Mouse (Mus musculus) layer of hippocampus, postnatal 36 days (tissue): ENCODE measurements at regions not wholly inside any gene's neighbourhood (a gene's known extent, or its start where the extent isn't known, plus 50 kb on each side); places are given as distances from the start of the nearest gene placed in this dataset.
"Not testable (repeated sequence)": the region's sequence is repeated elsewhere in the genome, so short reads cannot be mapped to it uniquely, and the experiment has no call there.

Experiments
- DNase-seq, 2 experiments: peaks; one replicate each; pipeline ENCODE4 v3.0.0; 2022

- DNase-seq = no peak
Observed at GRCm38 (mm10) chr3:21739720-21740119, 336.7 kb upstream of the Tbl1xr1 start.

DNA sequence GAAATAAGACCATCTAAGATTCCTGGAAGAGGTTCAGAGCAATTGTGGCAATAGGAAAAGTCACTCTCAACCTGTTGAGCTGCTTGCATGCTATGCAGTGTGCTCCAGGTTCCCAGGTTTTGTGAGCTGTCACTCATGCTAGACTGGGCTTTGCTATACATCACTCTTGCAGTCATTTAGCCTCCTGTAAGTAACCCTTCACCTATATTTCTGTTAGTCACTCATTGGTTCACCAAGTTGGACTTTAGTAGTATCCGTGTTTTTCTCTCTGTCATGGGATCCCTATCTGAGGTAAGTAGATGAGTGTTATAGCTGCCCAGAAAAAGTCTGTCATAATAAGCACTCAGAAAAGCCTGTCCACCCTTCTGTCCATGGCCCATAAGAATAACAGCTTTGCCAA, 332.3 kb upstream of the Tbl1xr1 start:
- no peak for DNase-seq

DNA sequence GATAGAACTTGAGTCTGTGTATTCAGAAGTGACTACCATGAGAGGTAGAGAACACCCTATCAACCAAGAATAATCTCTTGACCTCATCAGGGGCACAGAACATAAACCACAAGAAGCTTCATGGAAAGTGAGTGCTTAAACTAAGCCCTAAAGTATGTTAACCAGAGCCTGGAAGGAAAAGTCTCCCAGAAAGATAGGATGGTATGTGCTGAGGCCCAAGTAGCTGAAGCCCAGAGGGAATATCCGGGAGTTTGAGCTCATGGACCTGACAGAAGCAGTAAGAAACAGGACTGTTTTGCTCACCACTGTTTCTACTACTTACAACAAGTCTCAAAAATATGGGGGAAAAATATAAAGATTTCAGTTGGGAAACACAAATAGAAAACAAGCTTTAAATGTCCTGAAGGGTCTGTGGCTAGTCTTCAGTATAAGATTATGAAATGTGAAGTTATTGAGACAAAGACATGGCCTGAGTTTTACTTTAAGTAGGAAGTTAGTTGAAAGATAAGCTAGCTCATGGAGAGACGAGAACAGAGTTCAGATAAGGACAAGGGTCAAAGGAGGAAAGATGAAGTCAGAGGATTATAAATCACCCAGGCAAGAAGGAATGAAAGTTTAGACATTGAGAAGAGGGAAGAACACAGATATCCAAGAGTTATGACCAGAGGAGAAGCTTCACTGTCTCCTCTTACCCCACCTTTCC, 315.8 kb upstream of the Tbl1xr1 start:
- DNase-seq = no peak

GRCm38 (mm10) chr3:21761219-21761600, 315.2 kb upstream of the Tbl1xr1 start:
- DNase-seq = no peak

DNA sequence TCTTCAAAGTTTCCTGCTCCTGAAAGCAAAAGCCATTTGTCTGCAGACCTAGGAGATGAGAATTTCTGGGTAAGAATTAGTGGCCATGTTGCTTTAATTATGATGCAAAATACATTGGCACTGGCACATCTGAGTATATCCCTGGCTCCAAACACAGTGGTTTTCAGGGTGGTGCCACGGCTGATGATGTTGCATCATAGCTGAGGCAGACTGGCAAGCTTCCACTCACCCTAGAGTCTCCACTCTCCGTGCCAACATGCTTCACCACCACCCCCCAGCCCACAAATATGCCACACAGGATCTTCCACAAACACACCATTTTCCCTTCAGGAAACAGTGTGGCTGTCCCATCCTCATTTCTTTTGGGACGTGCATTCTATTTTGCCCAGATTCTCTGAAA, 314.5 kb upstream of the Tbl1xr1 start:
- no peak for DNase-seq

- DNase-seq = no peak
Observed at GRCm38 (mm10) chr3:21768081-21768480, 308.4 kb upstream of the Tbl1xr1 start.

DNA sequence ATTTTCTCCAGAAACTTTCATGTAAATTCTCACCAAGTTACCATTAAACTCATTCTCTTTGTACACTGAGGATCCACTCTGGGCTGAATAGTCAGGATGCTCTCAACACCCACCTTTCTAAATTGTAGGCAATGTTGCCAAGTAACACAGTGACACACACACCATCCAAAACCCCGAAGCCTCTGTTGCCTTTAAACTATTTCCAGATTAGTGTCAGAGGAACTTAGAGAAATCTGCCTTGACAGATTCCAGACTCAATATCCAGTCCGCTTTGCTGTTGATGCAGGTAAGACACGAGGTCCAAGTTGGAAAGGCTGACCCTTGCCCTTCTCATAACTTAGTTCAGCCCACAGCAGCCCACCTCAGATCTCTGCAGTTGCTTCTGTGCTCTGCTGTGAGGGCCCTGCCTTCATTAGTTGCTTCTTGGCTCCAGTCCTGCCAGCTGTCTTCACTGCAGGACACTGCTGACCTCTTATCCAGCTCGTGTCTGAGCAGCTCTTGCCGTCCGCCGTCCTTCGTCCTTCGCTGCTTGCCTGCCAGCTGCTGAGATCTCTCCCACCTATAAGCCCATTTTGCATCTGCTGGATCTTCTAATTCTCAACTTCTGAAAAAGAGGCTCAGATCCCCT, 306.4 kb upstream of the Tbl1xr1 start:
- no peak for DNase-seq

- DNase-seq = no peak
Observed at GRCm38 (mm10) chr3:21771752-21772298, 304.6 kb upstream of the Tbl1xr1 start.

DNA sequence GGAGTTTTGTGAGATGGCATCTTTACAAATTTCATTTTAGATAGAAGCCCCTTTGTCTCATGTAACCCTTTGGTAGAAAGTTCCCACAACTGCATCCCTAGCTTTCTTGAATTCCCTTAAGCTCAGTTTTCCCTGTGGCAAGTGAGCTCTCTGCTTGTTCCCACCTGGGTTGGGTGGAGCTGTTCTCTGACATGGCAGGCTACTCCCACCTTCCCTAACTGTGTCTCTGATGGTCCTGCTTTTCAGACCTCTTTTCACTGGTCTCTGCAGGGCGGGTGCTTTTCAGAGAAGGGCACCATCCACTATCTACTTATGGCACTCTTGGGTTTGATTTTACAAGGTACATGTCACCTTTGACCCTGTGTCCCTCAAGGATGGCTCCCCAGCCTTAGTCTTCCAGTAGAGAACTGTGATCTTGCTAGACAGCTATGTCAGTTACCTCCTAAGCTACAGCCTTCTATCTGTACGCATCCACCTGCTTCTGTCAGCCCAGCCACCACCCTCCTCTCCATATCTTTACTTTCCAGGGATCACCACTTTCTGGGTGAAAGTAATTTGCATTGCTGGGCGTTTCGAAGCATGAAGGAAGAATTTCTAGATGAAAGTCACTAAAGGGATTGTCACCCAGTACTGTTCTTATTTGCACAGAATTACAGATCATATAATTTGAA, 302.1 kb upstream of the Tbl1xr1 start:
- DNase-seq = no peak

GRCm38 (mm10) chr3:21778789-21779188, 297.7 kb upstream of the Tbl1xr1 start:
- no peak for DNase-seq

DNA sequence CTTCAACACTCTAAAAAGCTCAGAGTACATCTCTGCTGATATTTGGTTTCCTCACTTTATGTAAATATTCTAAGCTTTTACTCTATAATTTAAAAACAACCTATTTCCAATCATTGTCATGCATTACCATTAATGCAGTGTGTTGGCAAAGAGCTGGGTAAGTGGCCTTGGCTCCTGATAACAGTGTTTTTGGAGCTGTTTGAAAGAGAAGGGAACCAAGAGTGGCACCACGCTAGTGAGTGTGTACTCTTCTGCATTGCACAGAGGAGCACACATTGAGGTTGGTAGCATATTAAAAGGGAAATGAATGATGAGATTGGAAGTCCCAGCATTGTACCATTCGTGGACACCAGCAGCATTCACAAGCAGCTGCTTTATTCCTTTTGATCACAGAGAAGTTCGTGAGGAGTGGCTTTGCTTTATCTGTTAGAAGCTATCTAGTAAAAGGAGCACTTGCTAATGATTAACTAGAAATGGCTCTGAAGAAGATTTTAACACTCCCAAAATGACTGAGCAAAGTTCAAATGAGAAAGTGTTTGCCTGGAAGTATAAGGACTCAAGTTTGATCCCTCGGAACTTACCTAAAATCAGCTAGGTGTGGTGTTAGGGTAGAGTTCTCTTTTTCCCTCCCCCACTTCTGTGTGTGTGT, 284.3 kb upstream of the Tbl1xr1 start:
- no peak for DNase-seq

GRCm38 (mm10) chr3:21798139-21798538, 278.3 kb upstream of the Tbl1xr1 start:
- no peak for DNase-seq

- DNase-seq = not testable (repeated sequence)
Observed at GRCm38 (mm10) chr3:21803886-21804285, 272.6 kb upstream of the Tbl1xr1 start.

GRCm38 (mm10) chr3:21806494-21807157, 269.8 kb upstream of the Tbl1xr1 start:
- DNase-seq = no peak

DNA sequence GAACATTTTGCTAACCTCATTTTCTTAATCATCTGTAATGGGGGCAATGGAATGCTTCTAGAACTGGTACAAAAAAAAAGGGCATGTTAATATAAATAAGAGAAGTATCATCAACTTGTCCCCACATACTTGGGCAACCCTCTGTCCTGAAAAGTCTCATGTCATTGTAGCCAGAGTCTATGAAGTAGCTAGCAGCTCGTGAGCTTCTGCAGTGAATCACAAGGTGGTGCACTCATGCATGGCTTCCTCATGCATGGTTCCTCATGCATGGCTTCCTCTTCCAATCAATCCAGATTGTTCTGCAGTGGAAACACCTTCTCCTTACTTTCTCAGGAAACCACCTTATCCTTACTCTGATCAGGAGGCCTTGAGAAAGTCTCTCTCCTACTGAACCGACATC, 267.9 kb upstream of the Tbl1xr1 start:
- no peak for DNase-seq

GRCm38 (mm10) chr3:21809769-21810470, 266.5 kb upstream of the Tbl1xr1 start:
- DNase-seq = no peak

- no peak for DNase-seq
Observed at GRCm38 (mm10) chr3:21813401-21813800, 263.1 kb upstream of the Tbl1xr1 start.

DNA sequence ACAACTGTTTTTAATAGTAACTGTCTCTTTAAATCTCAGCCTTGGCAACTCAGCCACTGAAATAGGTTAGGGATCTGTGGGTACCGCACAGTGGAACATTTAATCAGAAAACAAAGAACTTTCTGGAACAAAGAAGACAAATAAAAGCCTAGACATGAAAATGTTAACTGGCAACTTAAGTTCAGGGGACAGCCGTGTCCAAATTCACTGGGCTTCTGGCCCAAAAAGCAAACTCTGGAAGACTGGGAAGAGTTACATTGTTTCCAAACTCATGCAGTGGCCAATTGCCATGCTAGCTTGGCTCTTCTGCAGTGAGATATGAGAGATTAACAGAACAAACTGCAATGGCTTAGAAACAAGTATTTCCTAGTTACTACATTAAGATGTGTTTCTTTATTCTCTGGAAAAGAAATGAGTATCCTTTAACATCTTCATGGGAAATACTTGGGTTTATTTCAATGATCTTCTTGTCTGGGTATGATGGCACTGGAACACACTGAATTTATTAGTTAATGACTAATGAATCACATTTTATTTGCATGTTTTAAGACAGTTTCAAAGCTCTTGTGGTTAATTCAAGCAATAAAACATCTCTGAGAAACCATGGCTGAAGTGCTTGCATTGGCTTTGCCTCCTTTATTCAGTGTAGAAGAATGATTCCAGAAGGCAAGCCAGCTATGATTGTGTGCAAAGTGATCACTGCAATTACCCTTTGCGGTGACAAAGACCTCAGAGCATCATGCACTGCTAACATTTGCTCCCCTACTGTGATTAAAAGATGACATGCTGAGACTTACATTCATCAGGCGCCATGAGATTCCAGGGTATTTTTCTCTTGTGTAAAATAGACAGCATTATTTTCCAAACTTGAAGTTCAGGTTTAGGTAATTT, 259.2 kb upstream of the Tbl1xr1 start:
- peak; percentile 13 to 29 for DNase-seq

DNA sequence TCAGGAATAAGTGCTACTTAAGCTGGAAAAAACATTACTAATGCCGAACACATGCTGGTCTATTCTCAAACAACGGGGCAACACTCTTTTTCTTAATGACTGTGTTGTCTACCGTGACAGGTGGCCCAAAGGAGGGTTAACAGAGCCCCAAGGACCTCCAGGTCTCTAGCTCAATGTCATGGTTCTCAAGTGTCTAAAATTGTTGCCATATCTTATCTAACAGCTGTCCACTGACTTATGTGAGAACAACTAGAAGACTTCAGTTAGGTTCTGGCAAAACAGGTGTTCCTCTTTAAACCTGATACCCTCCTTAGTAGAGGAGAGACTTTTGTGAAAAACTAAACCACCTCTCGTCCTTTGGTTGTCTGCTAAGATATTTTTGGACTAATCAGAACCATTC, 257.4 kb upstream of the Tbl1xr1 start:
- no peak for DNase-seq

GRCm38 (mm10) chr3:21820051-21820598, 256.3 kb upstream of the Tbl1xr1 start:
- DNase-seq = no peak
